Comparison of ENCODE assay signal across 23 mouse cellular contexts in genomic region chr3:92932679-92933078, GRCm38 (mm10). TPM values are rescaled to one million over a fixed set of nuclear protein-coding genes. Genes with fewer than 3 reads are reported as not detected.
DNase-seq lines count a peak whose midpoint lies in the region; ATAC-seq and TF ChIP-seq lines count a peak whose summit lies in the region.
"Had no signal": no experiment of that assay in that cellular context is flagged by ENCODE, and none has a peak within 500 bp of the region (broad histone marks: within the 10 kb centered on the region; RNA-seq: fewer than 3 reads in every experiment).

Gene Lce3b, plus strand, starts transcription at chr3:92932979.

- H3K4me1 ChIP-seq in embryonic facial prominence, embryonic 15.5 days, result no peaks in the 10 kb centered on the region
- no peaks in the 10 kb centered on the region for H3K4me1 ChIP-seq in embryonic facial prominence, embryonic 10.5 days
- no peaks in the 10 kb centered on the region for H3K4me1 ChIP-seq in lung, adult 2 months (ENCODE audit: control insufficient read depth, insufficient read depth, low read length)
- no peaks in the 10 kb centered on the region for H3K4me1 ChIP-seq in stomach, postnatal 0 days (replicated peaks; ENCODE audit: control insufficient read depth, insufficient read depth)
- H3K4me1 ChIP-seq in midbrain, embryonic 10.5 days, result no peaks in the 10 kb centered on the region

- H3K27me3 ChIP-seq in embryonic facial prominence, embryonic 15.5 days, result no peaks in the 10 kb centered on the region
- H3K27me3 ChIP-seq in embryonic facial prominence, embryonic 10.5 days (replicated peaks; ENCODE audit: low read depth, poor library complexity, severe bottlenecking), result no peaks in the 10 kb centered on the region
- no peaks in the 10 kb centered on the region for H3K27me3 ChIP-seq in stomach, postnatal 0 days (ENCODE audit: control insufficient read depth, insufficient read depth, low read length)
- H3K27me3 ChIP-seq in midbrain, embryonic 10.5 days (ENCODE audit: low read depth, poor library complexity, severe bottlenecking), result no peaks in the 10 kb centered on the region
- H3K27me3 ChIP-seq: CH12.LX had no signal

- TF ChIP-seq CTCF in lung, adult 2 months (IDR thresholded peaks at IDR 0.05; ENCODE audit: insufficient read depth, low read length), result no peak
- TF ChIP-seq CTCF in stomach, postnatal 0 days (IDR thresholded peaks at IDR 0.05; ENCODE audit: low read depth), result no peak

- H3K27ac ChIP-seq in embryonic facial prominence, embryonic 15.5 days (replicated peaks), result no peak within 1 kb of the TSS
- H3K27ac ChIP-seq in embryonic facial prominence, embryonic 10.5 days (replicated peaks), result no peak within 1 kb of the TSS
- no peak within 1 kb of the TSS for H3K27ac ChIP-seq in stomach, postnatal 0 days (replicated peaks)
- no peak within 1 kb of the TSS for H3K27ac ChIP-seq in midbrain, embryonic 10.5 days (replicated peaks)

- 62% methylated on average over 2 of the region's 2 CpGs for WGBS in embryonic facial prominence, embryonic 15.5 days
- WGBS in embryonic facial prominence, embryonic 10.5 days, result 51% methylated on average over 2 of the region's 2 CpGs
- WGBS in lung, adult 2 months, result 52% methylated on average over 2 of the region's 2 CpGs
- 51% methylated on average over 2 of the region's 2 CpGs for WGBS in stomach, postnatal 0 days
- 72% methylated on average over 2 of the region's 2 CpGs for WGBS in midbrain, embryonic 10.5 days

- H3K9ac ChIP-seq in embryonic facial prominence, embryonic 15.5 days, result no peak within 1 kb of the TSS
- no peak within 1 kb of the TSS for H3K9ac ChIP-seq in stomach, postnatal 0 days (ENCODE audit: low read length)

- DNase-seq in embryonic facial prominence, embryonic 10.5 days (ENCODE audit: low spot score), result no peak
- DNase-seq in lung, adult 2 months, result no peak
- no peak for DNase-seq in lung, postnatal 36 days
- DNase-seq in stomach, postnatal 0 days (ENCODE audit: low spot score), result no peak
- no peak for DNase-seq in midbrain, embryonic 10.5 days (ENCODE audit: low spot score)
- DNase-seq: adrenal gland, adult 2 months; adrenal gland, adult 8-10 months; adrenal gland, postnatal 10 days; adrenal gland, postnatal 14 days; adrenal gland, postnatal 25 days; adrenal gland, postnatal 36 days; B cell, adult 2 months; cerebellum, adult 11 months; cerebellum, adult 11-12 months; cerebellum, adult 18-20 months had no signal

- no peak within 1 kb of the TSS for H3K4me3 ChIP-seq in embryonic facial prominence, embryonic 15.5 days (replicated peaks)
- no peak within 1 kb of the TSS for H3K4me3 ChIP-seq in embryonic facial prominence, embryonic 10.5 days
- H3K4me3 ChIP-seq in lung, adult 2 months (replicated peaks; ENCODE audit: extremely low read depth, low read depth, low read length), result no peak within 1 kb of the TSS
- no peak within 1 kb of the TSS for H3K4me3 ChIP-seq in stomach, postnatal 0 days (ENCODE audit: low read depth, low read length)
- H3K4me3 ChIP-seq in midbrain, embryonic 10.5 days, result no peak within 1 kb of the TSS

- ATAC-seq in embryonic facial prominence, embryonic 15.5 days (ENCODE audit: insufficient number of reproducible peaks, low FRiP score, low TSS enrichment, low read depth), result no peak
- ATAC-seq in stomach, postnatal 0 days (ENCODE audit: low FRiP score, low TSS enrichment), result no peak
- ATAC-seq: activated CD4-positive, CD25-positive, alpha-beta regulatory T cell, adult 4 months; CD4-positive, CD25-positive, alpha-beta regulatory T cell, adult 4 months; Patski had no signal

- H3K36me3 ChIP-seq in embryonic facial prominence, embryonic 15.5 days, result no peaks in the 10 kb centered on the region
- H3K36me3 ChIP-seq in embryonic facial prominence, embryonic 10.5 days (replicated peaks), result no peaks in the 10 kb centered on the region
- no peaks in the 10 kb centered on the region for H3K36me3 ChIP-seq in stomach, postnatal 0 days (ENCODE audit: control insufficient read depth, insufficient read depth, low read length)
- H3K36me3 ChIP-seq in midbrain, embryonic 10.5 days, result no peaks in the 10 kb centered on the region
- H3K36me3 ChIP-seq: G1E had no signal

- TF ChIP-seq POLR2A in lung, adult 2 months (IDR thresholded peaks at IDR 0.05; ENCODE audit: borderline replicate concordance, extremely low read depth, low read depth, low read length), result no peak

- TF ChIP-seq EP300 in stomach, postnatal 0 days (optimal IDR thresholded peaks at IDR 0.05), result no peak

- H3K9me3 ChIP-seq in embryonic facial prominence, embryonic 15.5 days (replicated peaks), result no peaks in the 10 kb centered on the region
- H3K9me3 ChIP-seq in embryonic facial prominence, embryonic 10.5 days, result no peaks in the 10 kb centered on the region
- H3K9me3 ChIP-seq in stomach, postnatal 0 days (ENCODE audit: control insufficient read depth, low read length), result no peaks in the 10 kb centered on the region
- no peaks in the 10 kb centered on the region for H3K9me3 ChIP-seq in midbrain, embryonic 10.5 days (replicated peaks)

- H3K4me2 ChIP-seq in embryonic facial prominence, embryonic 15.5 days (replicated peaks), result no peak within 1 kb of the TSS
- no peak within 1 kb of the TSS for H3K4me2 ChIP-seq in stomach, postnatal 0 days (replicated peaks; ENCODE audit: low read depth)

RNA-seq across cellular contexts. Expression of gene Lce3b, which starts in this region (rescaled TPM):
- 7.3 and 33.8 TPM in 2 replicates for polyA plus RNA-seq in embryonic facial prominence, embryonic 15.5 days (2015; fragmentation: Nextera tagmentation; extraction: Ambion mirVana)
- polyA plus RNA-seq in embryonic facial prominence, embryonic 10.5 days (2016; fragmentation: Nextera tagmentation; extraction: Ambion mirVana), result not detected in 2 replicates
- polyA plus RNA-seq in lung, adult 2 months (2012; rRNA removed), result 311 TPM in 1 of 2 replicates, not detected in the other
- polyA plus RNA-seq in stomach, postnatal 0 days (2015; fragmentation: Nextera tagmentation; extraction: Ambion mirVana), result 847 and 849 TPM in 2 replicates
- not detected in 2 replicates for polyA plus RNA-seq in midbrain, embryonic 10.5 days (2016; fragmentation: Nextera tagmentation; extraction: Ambion mirVana)
- polyA plus RNA-seq: activated CD4-positive, CD25-positive, alpha-beta regulatory T cell, adult 4 months; adrenal gland, adult 2 months; brain, embryonic 14.5 days; C2C12; CD4-positive, CD25-positive, alpha-beta regulatory T cell, adult 4 months; G1E; Patski had no signal
